Comparison of ENCODE assay signal across 8 mouse cellular contexts in genomic region chr11:8983237-8983861, GRCm38 (mm10). TPM values are rescaled to one million over a fixed set of nuclear protein-coding genes. Genes with fewer than 3 reads are reported as not detected.
DNase-seq lines count a peak whose midpoint lies in the region; ATAC-seq and TF ChIP-seq lines count a peak whose summit lies in the region.

No protein-coding gene starts in this region.

- H3K27ac ChIP-seq in MEL (ENCODE audit: control insufficient read depth, low read depth, low read length): no peak overlapping the region
- H3K27ac ChIP-seq in embryonic facial prominence, embryonic 10.5 days (replicated peaks): no peak overlapping the region

- WGBS in embryonic facial prominence, embryonic 10.5 days: 45% methylated on average over 6 of the region's 6 CpGs

- peak; percentile 61 to 88 (median 79) for TF ChIP-seq CTCF in MEL (IDR thresholded peaks at IDR 0.05 in 2 of 3, conservative IDR thresholded peaks at IDR 0.05 in 1 of 3; ENCODE audit: control insufficient read depth in 1 of 3, insufficient read depth in 1 of 3, low read depth in 2 of 3, low read length in 3 of 3, poor library complexity in 1 of 3, severe bottlenecking in 1 of 3)

- H3K9me3 ChIP-seq in MEL (replicated peaks; ENCODE audit: insufficient read depth, low read length): no peaks in the 10 kb centered on the region
- H3K9me3 ChIP-seq in embryonic facial prominence, embryonic 10.5 days: no peaks in the 10 kb centered on the region

- H3K36me3 ChIP-seq in MEL (ENCODE audit: control insufficient read depth in 1 of 2, insufficient read depth in 2 of 2, low read length in 2 of 2): no peaks in the 10 kb centered on the region
- H3K36me3 ChIP-seq in embryonic facial prominence, embryonic 10.5 days (replicated peaks): no peaks in the 10 kb centered on the region

- DNase-seq in MEL (ENCODE audit: low read depth, low spot score): peak; percentile 83
- DNase-seq in adrenal gland, postnatal 36 days: peak; percentile 79 to 84
- DNase-seq in embryonic facial prominence, embryonic 10.5 days (ENCODE audit: low spot score): peak; percentile 81
- peak; percentile 83 for DNase-seq in heart, postnatal 4 days
- peak; percentile 37 to 55 for DNase-seq in layer of hippocampus, postnatal 36 days
- DNase-seq in right cerebral cortex, postnatal 36 days (ENCODE audit: low spot score in 2 of 2): peak; percentile 38 to 47
- DNase-seq in urinary bladder, postnatal 25 days (ENCODE audit: low spot score): peak; percentile 72

- no peaks in the 10 kb centered on the region for H3K79me2 ChIP-seq in MEL (ENCODE audit: control insufficient read depth, insufficient read depth, low read length, poor library complexity)

- no peak for TF ChIP-seq POLR2A in MEL (IDR thresholded peaks at IDR 0.05; ENCODE audit: control insufficient read depth in 1 of 2, insufficient read depth in 1 of 2, low read depth in 1 of 2, low read length in 2 of 2, poor library complexity in 1 of 2)

- peaks cover 0 to 4% of the 10 kb centered on the region in 2 experiments; a peak in 1 of 4 replicates for H3K27me3 ChIP-seq in MEL (ENCODE audit: control insufficient read depth in 1 of 2, insufficient read depth in 2 of 2, low read length in 2 of 2)
- 0 out of 2 replicates have a peak, but pooled peaks cover 6% of the 10 kb centered on the region for H3K27me3 ChIP-seq in embryonic facial prominence, embryonic 10.5 days (replicated peaks; ENCODE audit: low read depth, poor library complexity, severe bottlenecking)

- TF ChIP-seq EP300 in MEL (IDR thresholded peaks at IDR 0.05; ENCODE audit: low read depth in 1 of 2, low read length in 2 of 2): no peak

- no peak overlapping the region for H3K9ac ChIP-seq in MEL (ENCODE audit: control insufficient read depth, low read depth, low read length, poor library complexity, severe bottlenecking)

- peak; percentile 78 for TF ChIP-seq RAD21 in MEL (IDR thresholded peaks at IDR 0.05; ENCODE audit: low read depth, low read length)

- no peaks in the 10 kb centered on the region for H3K4me1 ChIP-seq in MEL (ENCODE audit: control insufficient read depth in 1 of 2, insufficient read depth in 2 of 2, low read length in 2 of 2)
- peaks cover 12% of the 10 kb centered on the region; the same call in 1 of the 2 replicates for H3K4me1 ChIP-seq in embryonic facial prominence, embryonic 10.5 days

- ATAC-seq in megakaryocyte progenitor cell, adult 5-6 weeks (replicated peaks; ENCODE audit: poor library complexity): peak; percentile 94

- H3K4me3 ChIP-seq in MEL (ENCODE audit: control insufficient read depth in 1 of 2, insufficient read depth in 1 of 2, low read depth in 2 of 2, low read length in 2 of 2): no peak overlapping the region
- H3K4me3 ChIP-seq in embryonic facial prominence, embryonic 10.5 days: no peak overlapping the region

TF ChIP-seq in MEL, 35 proteins besides CTCF, POLR2A, EP300 and RAD21:
- TF ChIP-seq SMC3 (IDR thresholded peaks at IDR 0.05; ENCODE audit: low read depth, low read length) (peak; percentile 99), ZC3H11A (IDR thresholded peaks at IDR 0.05; ENCODE audit: low read depth, low read length) (peak; percentile 80), MAZ (IDR thresholded peaks at IDR 0.05; ENCODE audit: low read depth, low read length) (no peak)

RNA-seq across cellular contexts. Expression of gene Pkd1l1, which starts 10.3 kb away (rescaled TPM):
- total RNA-seq in MEL (2012; rRNA removed): not detected in 2 replicates
- not detected for polyA plus RNA-seq in MEL (2012; ENCODE audit: insufficient read depth in 1 of 2, insufficient read length in 2 of 2, low read depth in 1 of 2, low replicate concordance in 2 of 2, missing spikeins in 1 of 2)
- not detected for total RNA-seq in adrenal gland, postnatal 36 days (2021)
- 0.07 and 0.08 TPM in 2 replicates for polyA plus RNA-seq in embryonic facial prominence, embryonic 10.5 days (2016; fragmentation: Nextera tagmentation; extraction: Ambion mirVana)
- under 1 TPM in 1 of 2 experiments, not detected in 1; 0.05 TPM for total RNA-seq in heart, postnatal 4 days (2021)
- total RNA-seq in layer of hippocampus, postnatal 36 days (2021): under 1 TPM in 1 of 2 experiments, not detected in 1; 0.07 TPM
- total RNA-seq in megakaryocyte progenitor cell, adult 5-6 weeks (2015): 0.02 TPM in 1 of 2 replicates, not detected in the other
- total RNA-seq in megakaryocyte progenitor cell, adult 5-6 weeks (2017): not detected in 2 replicates

RNA-seq across cellular contexts. Expression of gene Hus1, which starts 27.6 kb away (rescaled TPM):
- total RNA-seq in MEL (2012; rRNA removed): 23.1 and 29.4 TPM in 2 replicates
- 10 to 100 TPM in 1 of 2 experiments, not detected in 1; 21.7 TPM for polyA plus RNA-seq in MEL (2012; ENCODE audit: insufficient read depth in 1 of 2, insufficient read length in 2 of 2, low read depth in 1 of 2, low replicate concordance in 2 of 2, missing spikeins in 1 of 2)
- total RNA-seq in adrenal gland, postnatal 36 days (2021): 10 to 100 TPM in 1 of 2 experiments, 1 to 10 TPM in 1; 8.9 to 10.1 TPM
- polyA plus RNA-seq in embryonic facial prominence, embryonic 10.5 days (2016; fragmentation: Nextera tagmentation; extraction: Ambion mirVana): 25.1 and 28.5 TPM in 2 replicates
- total RNA-seq in heart, postnatal 4 days (2021): 10 to 100 TPM; 17.4 to 17.6 TPM
- 10 to 100 TPM; 13.2 to 16.2 TPM for total RNA-seq in layer of hippocampus, postnatal 36 days (2021)
- total RNA-seq in megakaryocyte progenitor cell, adult 5-6 weeks (2015): 21.2 and 29.5 TPM in 2 replicates
- total RNA-seq in megakaryocyte progenitor cell, adult 5-6 weeks (2017): 17.5 and 23.7 TPM in 2 replicates
